Mouse (Mus musculus): Measurements from ENCODE around the gene Nek11. TPM values are rescaled to one million over a fixed set of nuclear protein-coding genes. Genes with fewer than 3 reads are reported as not detected.

Gene Nek11
- polyA plus RNA-seq, 1 experiment: 1.8 TPM

DNA sequence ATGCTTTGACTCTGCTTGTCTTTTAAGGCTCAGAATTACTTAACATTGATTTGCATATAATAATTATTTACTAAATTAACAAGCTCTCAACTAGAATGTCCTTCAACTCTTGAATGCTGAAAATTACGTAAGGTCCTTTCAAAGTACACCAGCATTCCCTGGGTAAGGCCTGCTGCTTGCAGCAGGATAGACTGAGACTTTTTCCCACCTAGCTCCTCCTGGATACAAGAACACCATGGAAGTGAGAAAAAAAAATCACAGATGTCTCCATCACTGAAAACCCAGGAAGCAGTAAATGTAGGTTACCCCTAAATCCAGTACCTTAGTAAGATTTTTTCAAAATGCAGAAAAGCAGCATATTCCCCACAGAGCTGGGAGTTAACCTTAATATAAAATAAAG, 82.6 kb downstream of the Nek11 start:
- DNase-seq (ENCODE audit: low read depth): no peak
- no peak for TF ChIP-seq POLR2A (IDR thresholded peaks at IDR 0.05; ENCODE audit: borderline replicate concordance, extremely low read depth, insufficient read depth, insufficient read length, poor library complexity, severe bottlenecking)
- TF ChIP-seq CTCF (IDR thresholded peaks at IDR 0.05; ENCODE audit: borderline replicate concordance, extremely low read depth, insufficient read depth, insufficient read length): no peak

DNA sequence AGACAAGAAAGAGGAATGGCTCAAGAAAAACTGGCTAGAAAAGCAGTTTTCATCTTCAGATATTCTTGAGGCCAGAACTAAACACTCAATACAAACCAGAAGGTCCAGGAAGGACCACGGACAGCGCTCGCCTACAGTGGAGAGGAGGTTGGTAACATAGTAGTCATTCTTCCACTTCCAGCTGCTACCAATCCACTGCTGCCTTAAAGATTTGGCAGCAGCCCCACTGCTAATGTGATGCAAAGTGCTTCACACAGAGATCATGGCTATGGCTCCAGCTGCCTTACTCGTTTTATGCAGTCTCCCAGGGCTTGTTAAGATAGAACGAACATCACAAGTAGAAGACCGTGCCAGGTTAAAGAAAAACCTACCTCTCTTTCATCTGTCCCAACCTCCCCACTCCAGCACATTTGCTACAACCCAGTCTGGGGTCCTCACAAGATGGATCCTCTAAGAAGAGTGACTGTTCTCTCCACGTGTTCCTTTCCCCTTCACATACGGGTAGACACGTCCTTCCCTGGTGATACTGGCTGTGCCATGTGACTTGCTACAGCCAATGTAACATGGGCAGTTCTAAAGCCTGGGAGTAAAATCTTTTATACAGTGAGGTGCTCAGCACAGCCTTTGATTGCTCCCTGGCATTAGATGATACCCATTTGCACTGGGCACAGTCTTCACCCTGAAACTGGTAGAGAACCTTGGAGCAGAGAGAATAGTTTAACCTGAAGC, 85.6 kb downstream of the Nek11 start:
- peak; percentile 91 for DNase-seq (ENCODE audit: low read depth)
- no peak for TF ChIP-seq POLR2A (IDR thresholded peaks at IDR 0.05; ENCODE audit: borderline replicate concordance, extremely low read depth, insufficient read depth, insufficient read length, poor library complexity, severe bottlenecking)
- TF ChIP-seq CTCF (IDR thresholded peaks at IDR 0.05; ENCODE audit: borderline replicate concordance, extremely low read depth, insufficient read depth, insufficient read length): no peak

DNA sequence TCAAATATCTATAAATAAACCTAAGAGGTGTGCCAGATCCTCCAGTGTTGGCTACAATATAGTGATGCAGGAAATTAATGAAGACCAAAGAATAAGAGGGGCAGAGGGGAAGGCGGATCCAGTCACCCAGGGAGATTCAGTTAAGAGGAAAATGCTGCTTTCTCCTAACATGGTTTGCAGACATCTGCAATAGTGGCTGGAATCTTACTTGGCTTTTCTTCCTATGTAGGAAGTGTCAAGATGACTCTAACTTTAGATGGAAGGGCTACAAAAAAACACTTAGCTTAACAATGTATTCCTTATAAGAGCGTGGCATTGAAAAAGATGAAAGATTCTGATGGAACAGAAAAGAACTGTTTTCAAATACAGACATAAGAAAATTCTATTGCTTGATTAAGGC, 89.3 kb downstream of the Nek11 start:
- TF ChIP-seq POLR2A (IDR thresholded peaks at IDR 0.05; ENCODE audit: borderline replicate concordance, extremely low read depth, insufficient read depth, insufficient read length, poor library complexity, severe bottlenecking) (no peak), CTCF (IDR thresholded peaks at IDR 0.05; ENCODE audit: borderline replicate concordance, extremely low read depth, insufficient read depth, insufficient read length) (no peak)
- peak; percentile 41 for DNase-seq (ENCODE audit: low read depth)

DNA sequence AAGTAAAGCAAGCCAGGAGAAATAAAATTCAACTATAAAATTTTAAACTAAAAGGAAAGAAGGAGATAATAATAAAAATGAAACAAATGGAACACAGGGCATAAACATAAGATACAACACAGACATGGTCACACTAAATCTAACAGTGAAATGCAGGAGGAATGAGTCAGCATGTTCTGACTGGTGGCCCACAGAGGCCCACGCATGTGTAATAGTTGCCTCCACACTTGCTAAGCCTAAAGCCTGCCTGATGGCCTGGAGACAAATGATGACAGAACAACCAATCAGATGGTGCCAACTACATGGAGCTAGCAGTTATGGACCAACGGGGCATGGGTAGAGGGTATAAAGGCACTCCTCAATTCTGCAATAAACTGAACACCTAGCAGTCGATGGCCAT, 93.1 kb downstream of the Nek11 start:
- TF ChIP-seq CTCF (IDR thresholded peaks at IDR 0.05; ENCODE audit: borderline replicate concordance, extremely low read depth, insufficient read depth, insufficient read length) (no peak), POLR2A (IDR thresholded peaks at IDR 0.05; ENCODE audit: borderline replicate concordance, extremely low read depth, insufficient read depth, insufficient read length, poor library complexity, severe bottlenecking) (no peak)
- no peak for DNase-seq (ENCODE audit: low read depth)

DNA sequence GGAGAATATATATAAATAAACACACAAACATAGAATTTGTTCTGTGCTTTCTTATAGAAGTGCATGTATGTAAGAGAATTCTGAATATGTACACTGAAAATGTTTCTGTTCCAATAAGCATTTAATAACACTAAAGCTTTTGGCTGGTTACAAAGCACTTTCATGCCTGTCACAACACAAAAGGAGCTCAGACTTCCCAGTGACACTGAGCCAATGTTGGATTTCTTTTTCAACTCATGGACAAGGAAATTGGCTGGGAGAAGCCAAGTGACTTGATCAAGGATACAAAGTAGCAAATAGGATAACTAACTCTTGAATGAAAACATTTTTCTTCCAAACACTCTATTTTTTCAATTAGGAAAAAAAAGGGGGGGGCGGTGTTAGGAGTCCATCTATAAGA, 93.9 kb downstream of the Nek11 start:
- TF ChIP-seq CTCF (IDR thresholded peaks at IDR 0.05; ENCODE audit: borderline replicate concordance, extremely low read depth, insufficient read depth, insufficient read length) (no peak), POLR2A (IDR thresholded peaks at IDR 0.05; ENCODE audit: borderline replicate concordance, extremely low read depth, insufficient read depth, insufficient read length, poor library complexity, severe bottlenecking) (no peak)
- peak; percentile 59 for DNase-seq (ENCODE audit: low read depth)

DNA sequence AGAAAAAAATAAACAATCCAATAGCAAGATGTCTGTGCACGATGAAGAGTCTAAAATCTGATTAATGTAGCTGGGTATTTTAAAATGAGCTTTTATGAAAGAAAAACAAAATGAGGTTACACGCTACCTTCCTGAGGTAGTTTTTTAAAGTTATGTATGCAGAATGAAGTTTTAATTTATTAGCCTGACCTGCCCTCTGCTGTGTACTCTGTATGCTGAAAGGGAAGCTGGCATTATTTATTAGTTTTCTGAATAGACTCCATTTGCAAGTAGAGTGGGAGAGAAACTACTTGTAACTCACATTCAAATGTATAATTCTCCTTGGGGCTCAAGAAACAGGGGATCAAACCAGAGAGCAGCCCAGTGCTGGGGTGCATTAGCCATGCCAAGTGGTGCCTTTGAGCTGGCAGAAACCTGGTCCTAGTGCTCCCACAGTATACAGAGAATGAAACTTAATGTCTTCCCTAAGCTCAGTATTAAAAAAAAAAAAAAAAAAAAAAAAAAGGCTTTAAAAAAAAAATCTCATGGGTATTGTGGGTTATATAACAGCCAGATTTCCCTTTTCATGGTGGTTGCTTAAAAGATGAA, 94.5 kb downstream of the Nek11 start:
- peak; percentile 32 for DNase-seq (ENCODE audit: low read depth)

DNA sequence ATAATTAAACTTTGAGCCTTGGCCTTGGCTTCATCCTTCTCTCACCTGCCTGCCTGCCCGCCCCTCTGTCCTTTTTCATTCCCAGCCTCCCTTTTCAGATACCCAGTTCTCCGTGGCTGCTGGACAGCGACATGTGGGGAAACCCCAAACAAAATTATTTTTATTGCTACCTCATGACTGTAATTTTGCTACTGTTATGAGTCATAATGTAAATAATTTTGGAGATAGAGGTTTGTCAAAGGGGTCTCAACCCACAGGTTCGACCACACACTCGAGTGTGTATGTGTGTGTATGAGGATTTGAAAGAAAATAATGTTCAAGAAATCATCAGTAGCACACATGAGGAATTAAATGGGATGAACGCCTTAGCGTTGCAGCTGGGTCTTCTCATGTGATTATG, 110.7 kb downstream of the Nek11 start:
- DNase-seq (ENCODE audit: low read depth): no peak
- TF ChIP-seq CTCF (IDR thresholded peaks at IDR 0.05; ENCODE audit: borderline replicate concordance, extremely low read depth, insufficient read depth, insufficient read length): no peak
- no peak for TF ChIP-seq POLR2A (IDR thresholded peaks at IDR 0.05; ENCODE audit: borderline replicate concordance, extremely low read depth, insufficient read depth, insufficient read length, poor library complexity, severe bottlenecking)

More for the DNA sequence above, 94.5 kb downstream of the Nek11 start:
- TF ChIP-seq CTCF (IDR thresholded peaks at IDR 0.05; ENCODE audit: borderline replicate concordance, extremely low read depth, insufficient read depth, insufficient read length): no peak
- TF ChIP-seq POLR2A (IDR thresholded peaks at IDR 0.05; ENCODE audit: borderline replicate concordance, extremely low read depth, insufficient read depth, insufficient read length, poor library complexity, severe bottlenecking): no peak

DNA sequence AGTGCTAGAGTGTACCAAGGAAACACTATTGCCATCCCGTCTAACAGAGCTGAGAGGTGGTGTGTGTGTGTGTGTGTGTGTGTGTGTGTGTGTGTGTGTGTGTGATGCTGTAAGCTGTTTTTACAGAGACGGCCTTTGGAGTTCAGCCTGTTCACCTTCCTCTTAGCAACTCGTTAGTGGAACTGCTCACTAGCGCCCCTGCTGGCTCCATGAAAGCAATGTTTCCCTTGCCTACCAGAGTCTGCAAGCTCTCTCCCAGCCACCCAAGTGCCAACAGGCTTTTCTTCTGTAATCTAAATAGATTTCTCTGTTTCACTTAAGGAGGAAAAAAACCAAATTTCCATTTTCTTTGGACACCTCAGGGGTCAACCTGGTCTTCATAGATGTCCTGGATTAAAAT, 112.6 kb downstream of the Nek11 start:
- DNase-seq (ENCODE audit: low read depth): peak; percentile 76
- TF ChIP-seq CTCF (IDR thresholded peaks at IDR 0.05; ENCODE audit: borderline replicate concordance, extremely low read depth, insufficient read depth, insufficient read length) (peak; percentile 75), POLR2A (IDR thresholded peaks at IDR 0.05; ENCODE audit: borderline replicate concordance, extremely low read depth, insufficient read depth, insufficient read length, poor library complexity, severe bottlenecking) (no peak)

DNA sequence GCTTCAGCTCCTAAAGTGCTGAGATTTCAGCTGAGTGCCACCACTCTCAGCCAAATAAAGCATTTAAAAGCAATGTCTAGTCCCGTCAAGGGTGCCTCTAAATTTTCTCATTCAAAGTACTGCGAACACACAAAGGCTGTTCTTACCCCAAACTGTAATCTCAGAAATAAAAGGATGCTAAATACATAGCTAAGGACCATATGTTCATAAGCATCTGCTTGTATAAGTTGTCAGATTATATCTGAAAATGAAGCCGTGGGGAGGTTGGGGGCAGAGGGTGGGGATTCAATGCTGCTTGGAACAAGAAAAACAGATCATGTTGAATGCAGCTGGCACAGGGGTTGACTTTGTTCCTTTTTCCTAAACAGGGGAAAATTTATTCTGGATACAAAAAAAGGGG, 120.4 kb downstream of the Nek11 start:
- peak; percentile 39 for DNase-seq (ENCODE audit: low read depth)
- TF ChIP-seq POLR2A (IDR thresholded peaks at IDR 0.05; ENCODE audit: borderline replicate concordance, extremely low read depth, insufficient read depth, insufficient read length, poor library complexity, severe bottlenecking) (no peak), CTCF (IDR thresholded peaks at IDR 0.05; ENCODE audit: borderline replicate concordance, extremely low read depth, insufficient read depth, insufficient read length) (no peak)

DNA sequence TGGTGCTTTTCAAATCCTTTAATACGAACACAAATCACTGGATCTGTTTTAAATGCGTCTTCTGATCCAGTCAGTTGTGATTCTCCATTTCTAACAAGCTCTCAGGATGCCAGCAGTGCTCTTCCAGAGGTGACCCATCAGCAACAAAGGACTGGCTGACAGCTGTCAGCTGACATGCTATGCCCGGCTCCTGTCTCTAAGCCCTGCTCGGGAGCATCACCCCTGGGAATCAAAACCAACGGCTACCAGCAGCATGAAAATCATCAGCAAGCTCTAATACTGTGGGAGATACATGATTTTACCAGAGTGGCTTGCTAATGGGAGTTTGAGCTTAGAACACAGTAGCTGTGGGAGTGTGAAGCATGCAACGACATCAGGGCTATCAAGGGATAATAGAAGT, 121.0 kb downstream of the Nek11 start:
- no peak for TF ChIP-seq CTCF (IDR thresholded peaks at IDR 0.05; ENCODE audit: borderline replicate concordance, extremely low read depth, insufficient read depth, insufficient read length)
- no peak for TF ChIP-seq POLR2A (IDR thresholded peaks at IDR 0.05; ENCODE audit: borderline replicate concordance, extremely low read depth, insufficient read depth, insufficient read length, poor library complexity, severe bottlenecking)
- peak; percentile 70 for DNase-seq (ENCODE audit: low read depth)

DNA sequence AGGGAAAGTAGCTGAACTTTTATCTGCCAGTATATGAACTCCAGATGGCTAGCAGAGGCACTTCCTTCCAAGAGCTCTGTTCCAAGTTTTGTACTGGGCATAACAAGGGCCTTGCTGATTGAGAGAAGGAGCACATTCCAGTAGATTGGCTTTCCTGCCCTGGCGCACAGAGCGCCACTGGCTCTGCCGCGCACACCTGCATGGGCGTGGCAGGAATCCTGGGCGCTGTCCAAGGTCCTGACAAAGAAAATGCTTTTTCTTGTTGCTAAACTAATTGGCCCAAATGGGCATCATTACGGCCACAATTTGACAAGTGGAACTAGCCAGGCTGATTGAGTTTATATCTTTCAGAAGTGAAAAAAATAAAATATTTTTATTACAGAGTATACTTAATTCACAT, 123.1 kb downstream of the Nek11 start:
- no peak for TF ChIP-seq CTCF (IDR thresholded peaks at IDR 0.05; ENCODE audit: borderline replicate concordance, extremely low read depth, insufficient read depth, insufficient read length)
- TF ChIP-seq POLR2A (IDR thresholded peaks at IDR 0.05; ENCODE audit: borderline replicate concordance, extremely low read depth, insufficient read depth, insufficient read length, poor library complexity, severe bottlenecking): no peak
- peak; percentile 54 for DNase-seq (ENCODE audit: low read depth)

DNA sequence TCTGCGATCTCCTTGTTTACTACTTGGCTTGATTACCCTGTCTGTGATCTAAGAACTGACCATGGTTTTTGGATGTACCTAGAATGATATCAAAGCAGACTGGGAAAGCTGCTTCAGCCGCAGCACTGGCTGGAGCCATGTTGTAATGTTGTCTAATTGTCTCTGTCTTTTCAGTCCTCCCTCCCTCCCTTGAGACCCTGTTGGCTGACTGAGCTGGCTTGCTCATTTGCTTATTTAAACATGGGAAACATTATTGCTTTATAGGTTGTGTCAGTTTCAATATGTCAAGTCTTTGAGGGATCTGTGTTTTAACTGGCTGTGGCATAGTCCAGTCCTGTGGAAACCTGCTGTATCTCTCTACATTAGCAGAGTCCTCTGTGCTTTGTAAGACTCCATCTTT, 132.2 kb downstream of the Nek11 start:
- TF ChIP-seq POLR2A (IDR thresholded peaks at IDR 0.05; ENCODE audit: borderline replicate concordance, extremely low read depth, insufficient read depth, insufficient read length, poor library complexity, severe bottlenecking) (no peak), CTCF (IDR thresholded peaks at IDR 0.05; ENCODE audit: borderline replicate concordance, extremely low read depth, insufficient read depth, insufficient read length) (no peak)
- peak; percentile 50 for DNase-seq (ENCODE audit: low read depth)

Measured in brain, embryonic 14.5 days (tissue).